Mouse (Mus musculus): ENCODE measurements at regions not wholly inside any gene's neighbourhood (a gene's known extent, or its start where the extent isn't known, plus 50 kb on each side); places are given as distances from the start of the nearest gene placed in this dataset.
A peak's percentile ranks its signal among the peaks of the same experiment; 100 is the strongest.

- Histone ChIP-seq H3K9me3 (replicated peaks; ENCODE audit: control insufficient read depth, low read length) (no peaks in the 10 kb centered on the region), H3K4me2 (ENCODE audit: low read depth, low read length) (no peak overlapping the region), H3K4me3 (replicated peaks; ENCODE audit: low read length) (no peak overlapping the region), H3K27me3 (ENCODE audit: control insufficient read depth, insufficient read depth, low read length) (no peaks in the 10 kb centered on the region), H3K9ac (ENCODE audit: low read length) (no peak overlapping the region), H3K36me3 (ENCODE audit: control insufficient read depth, insufficient read depth, low read length) (no peaks in the 10 kb centered on the region), H3K4me1 (ENCODE audit: control insufficient read depth, insufficient read depth, low read length) (no peaks in the 10 kb centered on the region), H3K27ac (ENCODE audit: low read length) (no peak overlapping the region)
- no peak for ATAC-seq (ENCODE audit: insufficient read depth, low FRiP score)
- WGBS, result 84% methylated on average over 6 of the region's 6 CpGs
These were observed 79.5 kb upstream of the Arhgap21 start for GRCm38 (mm10) chr2:21048226-21048625.

- H3K4me2 ChIP-seq (ENCODE audit: low read depth, low read length), result no peak overlapping the region
- 65% methylated on average over 9 of the region's 9 CpGs for whole genome bisulfite sequencing
- H3K27me3 ChIP-seq (ENCODE audit: control insufficient read depth, insufficient read depth, low read length), result no peaks in the 10 kb centered on the region
- ATAC-seq (ENCODE audit: insufficient read depth, low FRiP score), result no peak
- no peaks in the 10 kb centered on the region for H3K9me3 ChIP-seq (replicated peaks; ENCODE audit: control insufficient read depth, low read length)
- H3K36me3 ChIP-seq (ENCODE audit: control insufficient read depth, insufficient read depth, low read length), result no peaks in the 10 kb centered on the region
- no peak overlapping the region for H3K9ac ChIP-seq (ENCODE audit: low read length)
- H3K27ac ChIP-seq (ENCODE audit: low read length), result no peak overlapping the region
- no peak overlapping the region for H3K4me3 ChIP-seq (replicated peaks; ENCODE audit: low read length)
- no peaks in the 10 kb centered on the region for H3K4me1 ChIP-seq (ENCODE audit: control insufficient read depth, insufficient read depth, low read length)
These were observed 77.9 kb upstream of the Arhgap21 start for GRCm38 (mm10) chr2:21046503-21047116.

DNA sequence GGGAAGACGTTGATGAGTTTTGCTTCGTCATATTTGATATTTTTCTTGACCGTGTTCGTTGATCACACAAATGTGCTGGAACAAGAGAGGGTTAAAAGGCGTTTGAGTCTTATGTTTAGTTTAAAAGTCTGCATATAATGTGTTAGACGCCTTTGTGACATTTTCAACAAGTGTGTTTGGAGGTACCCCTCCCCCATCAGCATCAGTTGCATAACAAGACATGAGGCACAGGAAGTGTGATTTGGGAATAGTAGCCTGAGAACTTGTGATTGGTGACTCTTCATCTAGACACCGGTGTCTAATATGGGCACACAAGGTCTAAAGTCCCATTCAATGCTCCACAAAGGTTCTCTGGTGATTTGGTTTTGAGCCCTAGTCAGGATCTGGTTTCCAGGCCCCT is 76.1 kb upstream of the Arhgap21 start:
- no peak overlapping the region for H3K4me2 ChIP-seq (ENCODE audit: low read depth, low read length)
- ATAC-seq (ENCODE audit: insufficient read depth, low FRiP score), result no peak
- no peaks in the 10 kb centered on the region for H3K36me3 ChIP-seq (ENCODE audit: control insufficient read depth, insufficient read depth, low read length)
- H3K9ac ChIP-seq (ENCODE audit: low read length), result no peak overlapping the region
- H3K27me3 ChIP-seq (ENCODE audit: control insufficient read depth, insufficient read depth, low read length), result no peaks in the 10 kb centered on the region
- no peak overlapping the region for H3K4me3 ChIP-seq (replicated peaks; ENCODE audit: low read length)
- 82% methylated on average over 7 of the region's 7 CpGs for WGBS
- no peaks in the 10 kb centered on the region for H3K9me3 ChIP-seq (replicated peaks; ENCODE audit: control insufficient read depth, low read length)
- H3K4me1 ChIP-seq (ENCODE audit: control insufficient read depth, insufficient read depth, low read length), result no peaks in the 10 kb centered on the region
- no peak overlapping the region for H3K27ac ChIP-seq (ENCODE audit: low read length)

DNA sequence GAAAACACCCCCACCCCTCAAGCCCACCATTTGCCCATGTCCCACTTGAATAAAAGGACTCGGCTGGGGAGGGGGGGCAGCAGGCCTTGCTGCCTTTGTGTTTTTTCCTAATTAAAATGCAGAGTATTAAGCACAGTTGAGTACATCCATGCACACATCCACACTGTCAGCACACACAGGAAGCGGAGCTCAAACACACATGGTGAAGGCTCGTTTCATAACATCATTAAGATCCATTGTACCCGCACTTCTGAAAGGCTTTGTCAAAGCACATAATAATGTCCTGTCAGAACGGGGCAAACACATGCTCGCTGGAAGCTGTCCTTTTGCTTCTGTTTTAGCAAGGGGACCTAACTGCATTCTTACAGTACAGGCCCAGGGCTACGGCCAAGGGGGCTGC is 75.3 kb upstream of the Arhgap21 start:
- ATAC-seq (ENCODE audit: insufficient read depth, low FRiP score), result no peak
- H3K4me2 ChIP-seq (ENCODE audit: low read depth, low read length), result no peak overlapping the region
- no peaks in the 10 kb centered on the region for H3K27me3 ChIP-seq (ENCODE audit: control insufficient read depth, insufficient read depth, low read length)
- no peaks in the 10 kb centered on the region for H3K4me1 ChIP-seq (ENCODE audit: control insufficient read depth, insufficient read depth, low read length)
- H3K9ac ChIP-seq (ENCODE audit: low read length), result no peak overlapping the region
- H3K9me3 ChIP-seq (replicated peaks; ENCODE audit: control insufficient read depth, low read length), result no peaks in the 10 kb centered on the region
- H3K36me3 ChIP-seq (ENCODE audit: control insufficient read depth, insufficient read depth, low read length), result no peaks in the 10 kb centered on the region
- H3K4me3 ChIP-seq (replicated peaks; ENCODE audit: low read length), result no peak overlapping the region
- H3K27ac ChIP-seq (ENCODE audit: low read length), result no peak overlapping the region
- WGBS, result 64% methylated on average over 7 of the region's 7 CpGs

DNA sequence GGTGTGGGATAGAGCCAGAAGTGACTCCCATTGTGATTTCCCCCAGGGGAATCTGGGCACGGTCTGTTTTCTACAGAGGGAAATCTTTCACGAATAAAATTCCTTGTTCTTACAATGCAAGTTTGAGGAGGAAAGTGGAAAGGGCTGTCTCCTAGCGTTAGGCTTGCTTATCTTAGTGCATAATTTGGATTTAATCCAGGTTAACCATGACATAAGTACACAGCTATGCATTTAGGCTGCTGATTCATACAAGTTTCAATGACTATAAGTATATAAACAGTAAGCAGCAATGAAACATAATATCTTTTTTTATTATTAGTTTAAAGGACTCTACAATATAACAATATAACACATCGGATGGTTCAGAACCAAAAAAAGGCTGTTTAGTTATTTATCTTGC is 74.6 kb upstream of the Arhgap21 start:
- Histone ChIP-seq H3K9me3 (replicated peaks; ENCODE audit: control insufficient read depth, low read length) (no peaks in the 10 kb centered on the region), H3K9ac (ENCODE audit: low read length) (no peak overlapping the region), H3K27me3 (ENCODE audit: control insufficient read depth, insufficient read depth, low read length) (no peaks in the 10 kb centered on the region), H3K4me2 (ENCODE audit: low read depth, low read length) (no peak overlapping the region), H3K4me3 (replicated peaks; ENCODE audit: low read length) (no peak overlapping the region), H3K36me3 (ENCODE audit: control insufficient read depth, insufficient read depth, low read length) (no peaks in the 10 kb centered on the region), H3K4me1 (ENCODE audit: control insufficient read depth, insufficient read depth, low read length) (no peaks in the 10 kb centered on the region), H3K27ac (ENCODE audit: low read length) (no peak overlapping the region)
- WGBS, result 37% methylated on average over 4 of the region's 4 CpGs
- no peak for ATAC-seq (ENCODE audit: insufficient read depth, low FRiP score)

- no peak overlapping the region for H3K9ac ChIP-seq (ENCODE audit: low read length)
- no peaks in the 10 kb centered on the region for H3K9me3 ChIP-seq (replicated peaks; ENCODE audit: control insufficient read depth, low read length)
- peaks cover 11% of the 10 kb centered on the region for H3K4me1 ChIP-seq (ENCODE audit: control insufficient read depth, insufficient read depth, low read length)
- H3K36me3 ChIP-seq (ENCODE audit: control insufficient read depth, insufficient read depth, low read length), result no peaks in the 10 kb centered on the region
- no peak overlapping the region for H3K4me2 ChIP-seq (ENCODE audit: low read depth, low read length)
- no peaks in the 10 kb centered on the region for H3K27me3 ChIP-seq (ENCODE audit: control insufficient read depth, insufficient read depth, low read length)
- 0 out of 2 replicates have a peak, but pooled peaks have one; percentile 7 for ATAC-seq (ENCODE audit: insufficient read depth, low FRiP score)
- 71% methylated on average over 3 of the region's 3 CpGs for WGBS
- peak overlapping the region; percentile 58 for H3K27ac ChIP-seq (ENCODE audit: low read length)
- H3K4me3 ChIP-seq (replicated peaks; ENCODE audit: low read length), result no peak overlapping the region
These were observed 68.9 kb upstream of the Arhgap21 start for GRCm38 (mm10) chr2:21037607-21038006.

DNA sequence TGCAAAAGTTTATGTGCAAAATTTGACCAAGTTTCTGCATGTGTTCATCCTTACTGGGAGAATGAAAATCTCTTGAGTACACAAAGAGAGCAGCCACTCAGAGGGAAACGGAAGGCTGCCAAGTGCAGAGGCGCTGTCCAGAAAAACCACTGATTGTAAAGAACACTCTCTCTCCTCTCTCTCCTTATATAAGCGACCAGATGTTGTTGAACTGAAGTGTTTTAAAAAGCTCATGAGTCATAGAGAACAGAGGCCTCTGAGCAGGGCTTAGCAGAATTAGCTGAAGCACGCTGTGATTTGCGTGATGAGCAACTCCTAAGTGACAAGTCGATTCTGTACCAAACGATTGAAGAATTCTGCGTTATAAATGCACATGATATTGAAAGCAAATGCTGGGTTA is 68.5 kb upstream of the Arhgap21 start:
- peak; percentile 89 for ATAC-seq (ENCODE audit: insufficient read depth, low FRiP score)
- WGBS, result 24% methylated on average over 8 of the region's 8 CpGs
- Histone ChIP-seq H3K4me1 (ENCODE audit: control insufficient read depth, insufficient read depth, low read length) (peaks cover 11% of the 10 kb centered on the region), H3K27ac (ENCODE audit: low read length) (peak overlapping the region; percentile 58), H3K9me3 (replicated peaks; ENCODE audit: control insufficient read depth, low read length) (no peaks in the 10 kb centered on the region), H3K9ac (ENCODE audit: low read length) (no peak overlapping the region), H3K36me3 (ENCODE audit: control insufficient read depth, insufficient read depth, low read length) (no peaks in the 10 kb centered on the region), H3K27me3 (ENCODE audit: control insufficient read depth, insufficient read depth, low read length) (no peaks in the 10 kb centered on the region), H3K4me2 (ENCODE audit: low read depth, low read length) (no peak overlapping the region), H3K4me3 (replicated peaks; ENCODE audit: low read length) (no peak overlapping the region)

DNA sequence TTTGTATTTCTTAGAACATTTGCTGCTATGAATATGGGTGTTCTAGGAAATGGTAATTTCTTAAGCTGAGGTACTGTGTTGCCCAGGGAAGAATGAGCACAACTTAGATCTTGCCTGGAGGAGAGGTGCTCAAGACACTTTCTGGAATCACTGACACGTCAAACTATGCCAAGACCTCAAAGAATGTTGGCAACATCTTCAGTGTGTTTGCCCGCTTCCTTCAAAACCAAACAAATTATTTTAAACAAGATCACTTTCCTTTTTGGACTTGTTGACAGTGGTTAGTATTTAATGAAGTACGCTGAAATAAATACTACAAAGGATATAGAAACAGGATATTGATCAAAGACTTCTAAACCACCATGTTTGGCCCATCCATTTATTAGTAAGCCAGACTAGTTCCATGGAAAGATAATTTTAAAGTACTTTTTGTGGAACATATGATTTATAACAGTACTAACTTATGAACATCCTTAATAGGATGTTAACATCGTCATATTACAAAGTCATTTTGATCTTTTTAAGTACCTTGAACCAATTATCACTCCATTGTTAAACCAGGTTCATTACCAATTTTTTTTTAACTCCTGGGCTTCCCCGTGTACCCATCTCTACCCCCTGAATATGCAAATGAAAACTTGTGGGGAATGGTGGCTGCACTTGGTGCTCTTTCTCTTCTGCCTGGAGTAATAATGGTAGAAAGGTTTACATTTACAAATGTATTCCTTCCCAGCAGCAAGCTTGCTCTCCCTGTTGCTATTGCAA is 67.4 kb upstream of the Arhgap21 start:
- ATAC-seq (ENCODE audit: insufficient read depth, low FRiP score), result no peak
- Histone ChIP-seq H3K36me3 (ENCODE audit: control insufficient read depth, insufficient read depth, low read length) (no peaks in the 10 kb centered on the region), H3K4me2 (ENCODE audit: low read depth, low read length) (no peak overlapping the region)

GRCm38 (mm10) chr2:21034651-21035050 is 66.0 kb upstream of the Arhgap21 start:
- peaks cover 11% of the 10 kb centered on the region for H3K4me1 ChIP-seq (ENCODE audit: control insufficient read depth, insufficient read depth, low read length)
- no peak overlapping the region for H3K27ac ChIP-seq (ENCODE audit: low read length)
- H3K4me2 ChIP-seq (ENCODE audit: low read depth, low read length), result peak overlapping the region; percentile 40
- no peak overlapping the region for H3K4me3 ChIP-seq (replicated peaks; ENCODE audit: low read length)
- H3K36me3 ChIP-seq (ENCODE audit: control insufficient read depth, insufficient read depth, low read length), result no peaks in the 10 kb centered on the region
- 43% methylated on average over 8 of the region's 8 CpGs for WGBS
- ATAC-seq (ENCODE audit: insufficient read depth, low FRiP score), result no peak
- no peak overlapping the region for H3K9ac ChIP-seq (ENCODE audit: low read length)
- H3K27me3 ChIP-seq (ENCODE audit: control insufficient read depth, insufficient read depth, low read length), result no peaks in the 10 kb centered on the region
- H3K9me3 ChIP-seq (replicated peaks; ENCODE audit: control insufficient read depth, low read length), result no peaks in the 10 kb centered on the region

More for the DNA sequence above, 67.4 kb upstream of the Arhgap21 start:
- H3K4me1 ChIP-seq (ENCODE audit: control insufficient read depth, insufficient read depth, low read length), result peaks cover 11% of the 10 kb centered on the region
- no peaks in the 10 kb centered on the region for H3K9me3 ChIP-seq (replicated peaks; ENCODE audit: control insufficient read depth, low read length)
- no peak overlapping the region for H3K9ac ChIP-seq (ENCODE audit: low read length)
- no peak overlapping the region for H3K27ac ChIP-seq (ENCODE audit: low read length)
- no peak overlapping the region for H3K4me3 ChIP-seq (replicated peaks; ENCODE audit: low read length)
- WGBS, result 69% methylated on average over 5 of the region's 5 CpGs
- no peaks in the 10 kb centered on the region for H3K27me3 ChIP-seq (ENCODE audit: control insufficient read depth, insufficient read depth, low read length)
